Mouse (Mus musculus): Measurements from ENCODE around the gene Relch. TPM values are rescaled to one million over a fixed set of nuclear protein-coding genes. Genes with fewer than 3 reads are reported as not detected.

The Relch gene
- total RNA-seq, 2 experiments from 2014 or later = 34.2 to 47.3 TPM

- DNase-seq = no peak
Observed at GRCm38 (mm10) chr1:105795705-105796104, 132.0 kb downstream of the Relch start.

- DNase-seq = no peak
Observed at GRCm38 (mm10) chr1:105800570-105800969, 136.9 kb downstream of the Relch start.

DNA sequence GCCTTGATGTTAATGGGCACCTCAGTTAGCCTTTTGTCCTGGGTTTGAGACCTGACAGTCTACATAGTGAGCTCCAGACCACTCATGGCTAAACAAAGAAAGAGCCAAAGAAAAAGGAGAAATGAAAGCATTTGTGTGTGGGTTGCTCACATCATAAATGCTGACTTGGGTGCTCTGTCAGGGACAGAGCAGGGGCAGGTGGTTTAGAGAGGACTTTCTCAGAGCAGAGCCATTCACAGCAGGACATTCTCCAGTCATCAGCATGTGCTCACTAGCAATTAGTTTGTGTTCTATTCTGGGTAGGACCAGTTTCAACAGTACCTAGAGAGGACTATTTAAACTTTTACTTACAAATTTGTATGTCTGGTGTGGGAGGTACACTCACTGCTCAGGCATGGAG lies 137.6 kb downstream of the Relch start:
- no peak for DNase-seq

DNA sequence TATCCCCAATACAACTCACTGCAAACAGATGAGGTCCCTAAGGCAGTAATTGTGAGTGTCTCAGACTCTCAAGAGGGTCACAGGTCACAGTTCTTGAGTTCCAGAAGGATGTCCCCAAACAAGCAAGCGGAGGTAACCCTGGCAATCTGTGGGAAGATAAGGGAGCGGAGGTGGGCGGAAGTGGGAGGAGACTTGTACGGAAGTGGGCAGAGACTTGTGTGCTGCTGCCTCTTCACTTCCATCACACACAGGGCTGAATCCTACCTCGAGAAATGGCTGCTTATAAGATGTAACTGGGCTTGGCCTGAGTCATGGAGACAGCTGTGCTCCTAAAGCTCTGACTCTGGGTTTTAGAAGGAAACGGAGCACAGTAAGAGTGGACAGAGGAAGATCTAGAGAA lies 139.3 kb downstream of the Relch start:
- DNase-seq = no peak

GRCm38 (mm10) chr1:105804285-105804684 lies 140.6 kb downstream of the Relch start:
- no peak for DNase-seq

Other genes starting within 250 kb of the Relch start
- 10 to 100 TPM; 28.2 to 43.4 TPM for gene Pign, start 184 bp upstream of the Relch start, total RNA-seq (2021)
- gene Tnfrsf11a, start 116.9 kb downstream of the Relch start, total RNA-seq (2021) = 1 to 10 TPM; 2.9 to 3.3 TPM